Mouse (Mus musculus) G1E (cell line): Measurements from ENCODE around the gene Aldh1a3.

Experiments
- CTCF ChIP-seq: IDR thresholded peaks from 2 replicates; pipeline ENCODE4 v1.5.1; 2012; ENCODE audit warnings: low read depth, low read length, inconsistent platforms, mixed read lengths
- GATA1 ChIP-seq: IDR thresholded peaks from 2 replicates; pipeline ENCODE4 v1.6.1; 2012; ENCODE audit warnings: borderline replicate concordance, low read length, inconsistent platforms, mixed read lengths

DNA sequence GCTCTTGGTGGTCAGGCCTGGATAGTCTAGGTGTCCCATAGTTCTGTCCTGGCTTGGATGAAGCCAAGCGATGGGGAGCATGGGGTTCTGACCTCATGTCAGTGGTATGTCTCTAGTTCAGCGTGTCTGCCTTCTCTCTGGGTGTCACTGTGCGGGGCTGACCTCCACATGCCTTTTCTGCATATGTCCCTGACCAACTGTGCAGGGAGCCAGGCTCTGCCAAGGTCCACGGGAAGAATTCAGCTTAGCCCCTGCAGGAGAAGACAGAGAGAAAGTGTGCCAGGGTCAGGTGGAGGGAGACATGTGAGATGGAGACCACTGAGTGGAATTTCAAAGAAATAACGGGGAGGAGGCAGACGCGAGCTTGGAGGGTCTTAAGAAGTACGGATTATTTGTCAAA, 49.0 kb upstream of the Aldh1a3 start:
- TF ChIP-seq GATA1 (no peak), CTCF (no peak)
